Mouse (Mus musculus) right cerebral cortex, postnatal 4 days (tissue): ENCODE results near the gene Npc1l1.
A peak's percentile ranks its signal among the peaks of the same experiment; 100 is the strongest.
"Not testable (repeated sequence)": the region's sequence is repeated elsewhere in the genome, so short reads cannot be mapped to it uniquely, and the experiment has no call there.

Experiments used
- DNase-seq: peaks from one replicate; pipeline ENCODE4 v3.0.0-alpha.2; 2022

Npc1l1 gene

GRCm38 (mm10) chr11:6230012-6230411 is at the start of gene Npc1l1:
Gene Npc1l1, minus strand, starts transcription at chr11:6230143.
- no peak for DNase-seq

GRCm38 (mm10) chr11:6276466-6276865 is 46.5 kb upstream of the Npc1l1 start:
- DNase-seq, result no peak

GRCm38 (mm10) chr11:6275094-6275484 is 45.1 kb upstream of the Npc1l1 start:
- no peak for DNase-seq

- DNase-seq, result peak; percentile 99
Observed at GRCm38 (mm10) chr11:6274387-6275093, 44.6 kb upstream of the Npc1l1 start, which contains the start of gene Tmed4. Gene Tmed4, minus strand, starts transcription at chr11:6274870.

- DNase-seq, result no peak
Observed at GRCm38 (mm10) chr11:6273607-6274006, 43.7 kb upstream of the Npc1l1 start.

GRCm38 (mm10) chr11:6267320-6268254 is 37.6 kb upstream of the Npc1l1 start, which contains the start of gene Ddx56:
Gene Ddx56, minus strand, starts transcription at chr11:6267772.
- DNase-seq, result peak; percentile 87

GRCm38 (mm10) chr11:6266621-6267020 is 36.7 kb upstream of the Npc1l1 start:
- no peak for DNase-seq

- DNase-seq, result peak; percentile 85
Observed at GRCm38 (mm10) chr11:6261434-6262082, 31.6 kb upstream of the Npc1l1 start.

- DNase-seq, result no peak
Observed at GRCm38 (mm10) chr11:6259413-6259812, 29.5 kb upstream of the Npc1l1 start.

DNA sequence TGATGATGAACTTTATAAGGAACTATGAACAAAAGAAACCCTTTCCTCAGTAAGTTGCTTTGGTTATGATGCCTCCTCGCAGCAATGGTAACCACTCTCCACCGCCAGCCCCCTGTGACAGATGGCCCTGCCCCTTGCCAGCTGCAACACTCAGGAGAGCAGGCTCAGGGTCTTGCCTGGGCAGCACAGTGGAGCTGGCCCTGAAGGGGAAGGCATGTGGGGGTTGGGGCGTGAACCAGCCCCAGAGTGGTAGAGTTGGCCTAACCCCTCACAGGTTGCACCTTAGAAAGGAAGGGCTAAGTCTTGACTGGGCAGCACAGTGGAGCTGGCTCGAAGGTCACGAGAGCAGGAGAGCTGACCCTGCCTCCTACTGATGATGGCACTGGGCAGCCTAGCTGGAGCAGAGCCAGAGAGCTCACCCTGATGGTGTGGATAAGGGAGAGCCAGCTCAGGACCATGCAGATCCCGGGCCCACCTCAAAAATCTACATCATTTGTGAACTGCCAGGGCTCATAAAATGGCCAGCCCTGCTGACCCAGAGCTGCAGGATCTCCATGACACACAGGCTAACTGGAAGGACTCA is 26.6 kb upstream of the Npc1l1 start:
- DNase-seq, result no peak

GRCm38 (mm10) chr11:6254602-6255001 is 24.7 kb upstream of the Npc1l1 start:
- DNase-seq, result not testable (repeated sequence)

GRCm38 (mm10) chr11:6252824-6253223 is 22.9 kb upstream of the Npc1l1 start:
- no peak for DNase-seq

DNA sequence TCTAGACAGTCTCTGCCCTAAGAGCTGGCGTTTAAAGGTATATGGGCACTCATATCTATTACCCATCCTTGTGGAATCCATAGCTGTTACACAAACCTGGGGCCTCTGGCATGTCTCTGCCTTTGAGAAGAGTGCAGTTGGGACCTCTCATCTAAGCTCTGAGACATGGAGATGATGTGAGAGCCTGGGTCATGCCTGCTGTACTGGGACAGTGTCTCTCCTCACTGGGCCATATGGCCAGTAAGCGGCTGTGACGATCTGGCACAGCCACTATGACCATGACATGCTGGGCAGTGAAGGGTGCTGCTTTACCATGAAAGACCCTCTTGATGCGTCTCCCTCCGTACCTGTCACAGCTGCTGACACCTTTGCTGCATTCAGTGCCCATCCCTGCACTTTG is 22.3 kb upstream of the Npc1l1 start:
- no peak for DNase-seq

GRCm38 (mm10) chr11:6244707-6245106 is 14.8 kb upstream of the Npc1l1 start:
- no peak for DNase-seq

- DNase-seq, result no peak
Observed at GRCm38 (mm10) chr11:6233025-6233424, 3.1 kb upstream of the Npc1l1 start.

- DNase-seq, result no peak
Observed at GRCm38 (mm10) chr11:6224541-6225229, 5.3 kb downstream of the Npc1l1 start.

- DNase-seq, result no peak
Observed at GRCm38 (mm10) chr11:6222187-6222586, 7.8 kb downstream of the Npc1l1 start.

DNA sequence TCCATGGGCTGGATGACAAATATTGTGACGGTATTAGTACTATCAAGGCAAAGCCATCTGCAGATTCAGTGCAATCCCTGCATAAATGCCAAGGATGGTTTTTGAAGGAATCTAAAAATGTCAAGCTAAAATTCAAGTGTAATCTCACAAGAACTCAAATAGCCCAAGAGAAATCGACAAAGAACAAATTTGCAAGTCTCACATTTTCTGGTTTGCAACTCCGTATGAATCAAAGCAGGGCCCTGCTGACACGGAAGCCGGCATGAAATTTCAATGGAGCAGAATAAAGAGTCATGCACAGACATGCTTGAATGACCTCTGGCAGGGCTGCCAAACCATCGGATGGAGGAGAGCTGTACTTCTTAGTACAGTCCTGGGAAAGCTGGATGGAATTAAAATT is 10.0 kb downstream of the Npc1l1 start:
- no peak for DNase-seq

GRCm38 (mm10) chr11:6218189-6218896 is 11.6 kb downstream of the Npc1l1 start:
- no peak for DNase-seq

DNA sequence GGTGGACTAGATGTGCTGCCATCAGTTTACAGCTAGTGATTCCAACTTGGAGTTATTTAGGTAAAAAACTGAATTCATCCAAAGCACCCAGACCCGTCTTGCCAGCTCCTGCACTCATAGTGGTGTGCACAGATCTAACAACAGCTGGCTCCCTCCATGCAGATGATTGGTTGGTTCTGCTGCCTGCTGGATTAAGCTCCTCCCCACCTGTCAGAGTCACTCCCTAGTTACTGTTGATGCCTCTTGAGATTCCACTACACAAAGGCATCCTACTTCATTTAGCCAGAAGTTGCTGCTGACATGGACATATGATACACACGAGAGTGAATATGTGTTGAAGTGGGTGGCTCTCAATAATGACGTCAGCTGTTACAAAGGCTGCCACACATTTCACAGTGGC is 13.1 kb downstream of the Npc1l1 start:
- DNase-seq, result no peak

DNA sequence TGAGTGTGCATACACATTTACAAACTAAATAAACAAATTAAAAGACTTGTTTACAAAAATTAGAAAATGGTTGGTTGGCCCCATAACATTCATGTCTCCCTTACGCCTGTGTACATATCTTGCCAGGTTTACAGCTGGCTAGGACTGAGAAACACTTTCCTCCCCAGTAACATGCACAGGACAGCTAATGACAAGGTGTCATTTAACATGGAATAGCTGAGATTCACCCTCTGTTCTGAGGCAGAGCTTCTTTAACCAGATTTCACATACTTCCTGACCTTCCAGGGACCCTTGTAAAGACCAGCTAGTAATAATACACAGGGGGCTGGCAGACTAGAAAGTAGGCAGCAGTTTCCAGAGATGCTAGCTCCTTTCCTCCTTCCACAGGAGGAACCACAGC is 21.8 kb downstream of the Npc1l1 start:
- no peak for DNase-seq

GRCm38 (mm10) chr11:6207090-6207489 is 22.9 kb downstream of the Npc1l1 start:
- DNase-seq, result no peak
